Mouse (Mus musculus): ENCODE measurements at regions not wholly inside any gene's neighbourhood (a gene's known extent, or its start where the extent isn't known, plus 50 kb on each side); places are given as distances from the start of the nearest gene placed in this dataset.
A peak's percentile ranks its signal among the peaks of the same experiment; 100 is the strongest.

- ATAC-seq (ENCODE audit: insufficient read depth, low read depth) (no peak), DNase-seq (ENCODE audit: low spot score) (no peak)
- Histone ChIP-seq H3K9me3 (replicated peaks; ENCODE audit: control insufficient read depth, low read length) (no peaks in the 10 kb centered on the region), H3K36me3 (replicated peaks; ENCODE audit: control insufficient read depth, insufficient read depth, low read length) (no peaks in the 10 kb centered on the region), H3K27me3 (ENCODE audit: control insufficient read depth, insufficient read depth, low read length) (no peaks in the 10 kb centered on the region), H3K27ac (ENCODE audit: low read depth) (no peak overlapping the region), H3K4me3 (ENCODE audit: low read depth, low read length) (no peak overlapping the region), H3K9ac (replicated peaks; ENCODE audit: low read depth, low read length) (no peak overlapping the region), H3K4me1 (ENCODE audit: control insufficient read depth, insufficient read depth) (no peaks in the 10 kb centered on the region), H3K4me2 (ENCODE audit: low read depth, low read length) (no peak overlapping the region)
- 76% methylated on average over 3 of the region's 3 CpGs for WGBS
- TF ChIP-seq CTCF (IDR thresholded peaks at IDR 0.05; ENCODE audit: low read depth): no peak
- no peak for TF ChIP-seq EP300 (IDR thresholded peaks at IDR 0.05; ENCODE audit: low read depth)
Observed at GRCm38 (mm10) chr13:119310013-119310412, 118.4 kb upstream of the Paip1 start.

- ATAC-seq (ENCODE audit: insufficient read depth, low read depth) (no peak), DNase-seq (ENCODE audit: low spot score) (no peak)
- Histone ChIP-seq H3K4me2 (ENCODE audit: low read depth, low read length) (no peak overlapping the region), H3K36me3 (replicated peaks; ENCODE audit: control insufficient read depth, insufficient read depth, low read length) (no peaks in the 10 kb centered on the region), H3K9me3 (replicated peaks; ENCODE audit: control insufficient read depth, low read length) (no peaks in the 10 kb centered on the region), H3K9ac (replicated peaks; ENCODE audit: low read depth, low read length) (no peak overlapping the region), H3K4me1 (ENCODE audit: control insufficient read depth, insufficient read depth) (no peaks in the 10 kb centered on the region), H3K27ac (ENCODE audit: low read depth) (no peak overlapping the region), H3K4me3 (ENCODE audit: low read depth, low read length) (no peak overlapping the region), H3K27me3 (ENCODE audit: control insufficient read depth, insufficient read depth, low read length) (no peaks in the 10 kb centered on the region)
- TF ChIP-seq EP300 (IDR thresholded peaks at IDR 0.05; ENCODE audit: low read depth) (no peak), CTCF (IDR thresholded peaks at IDR 0.05; ENCODE audit: low read depth) (no peak)
- WGBS: 62% methylated on average over 3 of the region's 3 CpGs
Observed at GRCm38 (mm10) chr13:119314356-119314755, 114.0 kb upstream of the Paip1 start.

GRCm38 (mm10) chr13:119318358-119318757, 110.0 kb upstream of the Paip1 start:
- H3K4me1 ChIP-seq (ENCODE audit: control insufficient read depth, insufficient read depth): no peaks in the 10 kb centered on the region
- no peak overlapping the region for H3K9ac ChIP-seq (replicated peaks; ENCODE audit: low read depth, low read length)
- H3K9me3 ChIP-seq (replicated peaks; ENCODE audit: control insufficient read depth, low read length): no peaks in the 10 kb centered on the region
- ATAC-seq (ENCODE audit: insufficient read depth, low read depth): no peak
- H3K27me3 ChIP-seq (ENCODE audit: control insufficient read depth, insufficient read depth, low read length): no peaks in the 10 kb centered on the region
- H3K27ac ChIP-seq (ENCODE audit: low read depth): no peak overlapping the region
- H3K4me2 ChIP-seq (ENCODE audit: low read depth, low read length): no peak overlapping the region
- no peaks in the 10 kb centered on the region for H3K36me3 ChIP-seq (replicated peaks; ENCODE audit: control insufficient read depth, insufficient read depth, low read length)
- WGBS: 72% methylated on average over 1 of the region's 1 CpGs
- no peak for DNase-seq (ENCODE audit: low spot score)
- H3K4me3 ChIP-seq (ENCODE audit: low read depth, low read length): no peak overlapping the region
- TF ChIP-seq CTCF (IDR thresholded peaks at IDR 0.05; ENCODE audit: low read depth): peak; percentile 49
- TF ChIP-seq EP300 (IDR thresholded peaks at IDR 0.05; ENCODE audit: low read depth): no peak

- Histone ChIP-seq H3K4me3 (ENCODE audit: low read depth, low read length) (no peak overlapping the region), H3K9me3 (replicated peaks; ENCODE audit: control insufficient read depth, low read length) (no peaks in the 10 kb centered on the region), H3K36me3 (replicated peaks; ENCODE audit: control insufficient read depth, insufficient read depth, low read length) (no peaks in the 10 kb centered on the region), H3K9ac (replicated peaks; ENCODE audit: low read depth, low read length) (no peak overlapping the region), H3K4me2 (ENCODE audit: low read depth, low read length) (no peak overlapping the region), H3K27me3 (ENCODE audit: control insufficient read depth, insufficient read depth, low read length) (no peaks in the 10 kb centered on the region), H3K4me1 (ENCODE audit: control insufficient read depth, insufficient read depth) (no peaks in the 10 kb centered on the region), H3K27ac (ENCODE audit: low read depth) (no peak overlapping the region)
- TF ChIP-seq CTCF (IDR thresholded peaks at IDR 0.05; ENCODE audit: low read depth) (no peak), EP300 (IDR thresholded peaks at IDR 0.05; ENCODE audit: low read depth) (no peak)
- no peak for DNase-seq (ENCODE audit: low spot score)
- WGBS: 80% methylated on average over 2 of the region's 2 CpGs
- no peak for ATAC-seq (ENCODE audit: insufficient read depth, low read depth)
Observed at GRCm38 (mm10) chr13:119325510-119325909, 102.9 kb upstream of the Paip1 start.

- DNase-seq (ENCODE audit: low spot score): no peak
- no peaks in the 10 kb centered on the region for H3K9me3 ChIP-seq (replicated peaks; ENCODE audit: control insufficient read depth, low read length)
- no peak overlapping the region for H3K4me3 ChIP-seq (ENCODE audit: low read depth, low read length)
- H3K9ac ChIP-seq (replicated peaks; ENCODE audit: low read depth, low read length): no peak overlapping the region
- no peak for ATAC-seq (ENCODE audit: insufficient read depth, low read depth)
- no peaks in the 10 kb centered on the region for H3K4me1 ChIP-seq (ENCODE audit: control insufficient read depth, insufficient read depth)
- TF ChIP-seq EP300 (IDR thresholded peaks at IDR 0.05; ENCODE audit: low read depth): no peak
- TF ChIP-seq CTCF (IDR thresholded peaks at IDR 0.05; ENCODE audit: low read depth): no peak
- no peak overlapping the region for H3K4me2 ChIP-seq (ENCODE audit: low read depth, low read length)
- H3K27me3 ChIP-seq (ENCODE audit: control insufficient read depth, insufficient read depth, low read length): no peaks in the 10 kb centered on the region
- no peak overlapping the region for H3K27ac ChIP-seq (ENCODE audit: low read depth)
- no peaks in the 10 kb centered on the region for H3K36me3 ChIP-seq (replicated peaks; ENCODE audit: control insufficient read depth, insufficient read depth, low read length)
- WGBS: 77% methylated on average over 5 of the region's 5 CpGs
Observed at GRCm38 (mm10) chr13:119326877-119327625, 101.3 kb upstream of the Paip1 start.

- Histone ChIP-seq H3K4me3 (ENCODE audit: low read depth, low read length) (no peak overlapping the region), H3K4me2 (ENCODE audit: low read depth, low read length) (no peak overlapping the region), H3K36me3 (replicated peaks; ENCODE audit: control insufficient read depth, insufficient read depth, low read length) (peaks cover 1% of the 10 kb centered on the region; the same call in 1 of the 2 replicates), H3K27ac (ENCODE audit: low read depth) (no peak overlapping the region), H3K27me3 (ENCODE audit: control insufficient read depth, insufficient read depth, low read length) (no peaks in the 10 kb centered on the region), H3K9ac (replicated peaks; ENCODE audit: low read depth, low read length) (no peak overlapping the region), H3K4me1 (ENCODE audit: control insufficient read depth, insufficient read depth) (no peaks in the 10 kb centered on the region), H3K9me3 (replicated peaks; ENCODE audit: control insufficient read depth, low read length) (no peaks in the 10 kb centered on the region)
- TF ChIP-seq EP300 (IDR thresholded peaks at IDR 0.05; ENCODE audit: low read depth): no peak
- DNase-seq (ENCODE audit: low spot score): no peak
- 83% methylated on average over 4 of the region's 4 CpGs for WGBS
- no peak for ATAC-seq (ENCODE audit: insufficient read depth, low read depth)
Observed at GRCm38 (mm10) chr13:119328731-119329130, 99.7 kb upstream of the Paip1 start.

All from heart, postnatal 0 days (tissue).